Mouse (Mus musculus) frontal cortex, adult (tissue): ENCODE measurements around the gene Olfr503.
"Not testable (repeated sequence)": the region's sequence is repeated elsewhere in the genome, so short reads cannot be mapped to it uniquely, and the experiment has no call there.

Source experiments
- ATAC-seq: cut with Nextera tagmentation; 2 replicates; pipeline ENCODE4 v1.9.2; 2017; ENCODE audit warnings: mild to moderate bottlenecking, moderate library complexity, mixed read lengths; ENCODE audit not compliant: low TSS enrichment

Gene Olfr503

DNA sequence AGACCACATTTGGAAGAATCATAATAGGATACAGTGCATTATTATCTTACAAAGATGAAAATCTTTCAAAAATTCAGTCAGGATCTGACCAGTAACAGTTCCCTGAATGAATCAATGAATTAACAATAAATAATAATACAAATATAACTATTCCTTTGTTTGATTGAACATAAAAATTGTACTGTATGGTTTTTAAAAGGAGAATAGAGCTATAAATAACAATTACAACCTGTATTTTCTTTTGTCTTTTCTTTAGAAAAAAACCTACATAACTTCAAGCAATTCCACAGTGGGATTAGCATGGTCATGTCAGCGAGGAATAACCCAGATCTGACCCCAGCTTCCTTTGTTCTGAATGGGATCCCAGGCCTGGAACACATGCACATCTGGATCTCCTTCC, at the start of gene Olfr503:
Gene Olfr503 (plus strand): TSS at position 301 of the 400 bp plus-strand sequence.
- ATAC-seq, result not testable (repeated sequence)

GRCm38 (mm10) chr7:108524965-108525364, 19.4 kb upstream of the Olfr503 start, which contains the start of gene Olfr502:
Gene Olfr502, minus strand, starts transcription at chr7:108525065.
- ATAC-seq, result no peak

DNA sequence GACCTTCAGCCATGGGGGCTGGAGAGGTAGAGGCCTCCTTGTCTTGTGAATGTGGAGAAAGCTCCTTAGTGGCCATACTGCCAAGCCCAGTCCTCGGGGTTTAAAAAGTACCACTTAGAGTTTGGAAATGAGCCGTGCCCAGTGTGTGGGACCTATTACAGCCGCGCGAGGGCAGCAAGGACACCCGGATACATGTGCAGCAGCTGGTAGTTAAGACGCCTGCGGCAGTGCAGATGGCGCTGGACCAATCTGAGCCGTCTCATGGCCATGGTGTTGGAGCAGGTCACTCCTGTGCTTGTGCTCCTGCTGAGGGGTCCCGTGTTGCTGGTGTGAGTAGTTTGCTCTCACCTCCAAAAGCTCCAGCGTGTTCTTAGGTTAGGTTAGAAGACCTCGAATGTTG, 1.9 kb upstream of the Olfr503 start:
- ATAC-seq, result no peak

DNA sequence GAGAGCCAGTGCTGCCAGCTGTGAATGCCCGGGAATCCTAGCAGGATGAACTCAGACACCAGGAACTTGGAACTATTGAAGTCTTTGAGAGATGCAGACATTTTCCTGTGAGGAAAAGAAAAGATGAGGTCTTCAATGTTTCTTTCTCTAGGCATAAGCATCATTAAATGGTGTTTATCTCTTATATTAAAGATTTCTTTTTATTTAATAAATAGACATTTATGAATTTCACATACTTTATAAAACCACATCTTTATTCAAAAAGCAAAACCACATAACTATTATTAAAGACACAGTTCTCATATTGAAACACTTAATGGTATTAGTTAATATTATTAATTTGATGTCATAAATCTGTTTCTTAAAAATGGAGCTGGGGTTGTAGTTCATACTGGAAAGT, 21.4 kb downstream of the Olfr503 start, which contains the start of gene Olfr504:
Gene Olfr504 (minus strand): TSS at position 101 of the 400 bp plus-strand sequence.
- no peak for ATAC-seq

- no peak for ATAC-seq
Measured at GRCm38 (mm10) chr7:108589797-108590196, 45.5 kb downstream of the Olfr503 start.
